Mouse (Mus musculus): ENCODE measurements around the gene Nt5c2.

- TF ChIP-seq EP300 (IDR thresholded peaks at IDR 0.05; ENCODE audit: insufficient read depth, low read depth, low read length) = no peak
- no peak for TF ChIP-seq CTCF (IDR thresholded peaks at IDR 0.05; ENCODE audit: low read depth, low read length)
- TF ChIP-seq POLR2A (IDR thresholded peaks at IDR 0.05; ENCODE audit: insufficient read depth, low read length) = peak; percentile 66
These were observed 35.5 kb upstream of the Nt5c2 start, which contains the start of gene Pcgf6 for GRCm38 (mm10) chr19:47050271-47051032.

All from ES-Bruce4 (cell line).